Mouse (Mus musculus): ENCODE measurements at regions not wholly inside any gene's neighbourhood (a gene's known extent, or its start where the extent isn't known, plus 50 kb on each side); places are given as distances from the start of the nearest gene placed in this dataset.
A peak's percentile ranks its signal among the peaks of the same experiment; 100 is the strongest.

- WGBS: 83% methylated on average over 4 of the region's 4 CpGs
These were observed 314.4 kb upstream of the Sall1 start for GRCm38 (mm10) chr8:89358411-89358810.

GRCm38 (mm10) chr8:89345547-89345946 lies 301.6 kb upstream of the Sall1 start:
- 87% methylated on average over 3 of the region's 3 CpGs for WGBS
- Histone ChIP-seq H3K4me2 (ENCODE audit: low read depth, low read length, severe bottlenecking) (no peak overlapping the region), H3K27me3 (ENCODE audit: control insufficient read depth, insufficient read depth, low read length) (no peaks in the 10 kb centered on the region), H3K4me3 (ENCODE audit: low read depth, low read length) (no peak overlapping the region), H3K9ac (ENCODE audit: low read length) (no peak overlapping the region), H3K36me3 (ENCODE audit: control insufficient read depth, insufficient read depth, low read length) (no peaks in the 10 kb centered on the region), H3K4me1 (replicated peaks; ENCODE audit: control insufficient read depth, insufficient read depth, low read length) (no peaks in the 10 kb centered on the region), H3K27ac (ENCODE audit: low read depth, low read length) (no peak overlapping the region), H3K9me3 (ENCODE audit: control insufficient read depth, low read length) (no peaks in the 10 kb centered on the region; the same call in 1 of the 2 replicates)
- ATAC-seq (replicated peaks; ENCODE audit: low FRiP score) (no peak), DNase-seq (ENCODE audit: low spot score) (no peak)

More at GRCm38 (mm10) chr8:89358411-89358810, 314.4 kb upstream of the Sall1 start:
- Histone ChIP-seq H3K27me3 (ENCODE audit: control insufficient read depth, insufficient read depth, low read length) (no peaks in the 10 kb centered on the region), H3K9me3 (ENCODE audit: control insufficient read depth, low read length) (no peaks in the 10 kb centered on the region), H3K9ac (ENCODE audit: low read length) (no peak overlapping the region), H3K27ac (ENCODE audit: low read depth, low read length) (no peak overlapping the region), H3K36me3 (ENCODE audit: control insufficient read depth, insufficient read depth, low read length) (no peaks in the 10 kb centered on the region), H3K4me2 (ENCODE audit: low read depth, low read length, severe bottlenecking) (no peak overlapping the region), H3K4me1 (replicated peaks; ENCODE audit: control insufficient read depth, insufficient read depth, low read length) (no peaks in the 10 kb centered on the region), H3K4me3 (ENCODE audit: low read depth, low read length) (no peak overlapping the region)
- DNase-seq (ENCODE audit: low spot score): no peak
- no peak for ATAC-seq (replicated peaks; ENCODE audit: low FRiP score)

- Histone ChIP-seq H3K4me3 (ENCODE audit: low read depth, low read length) (no peak overlapping the region), H3K4me1 (replicated peaks; ENCODE audit: control insufficient read depth, insufficient read depth, low read length) (no peaks in the 10 kb centered on the region), H3K9me3 (ENCODE audit: control insufficient read depth, low read length) (no peaks in the 10 kb centered on the region; the same call in 1 of the 2 replicates), H3K27me3 (ENCODE audit: control insufficient read depth, insufficient read depth, low read length) (no peaks in the 10 kb centered on the region), H3K4me2 (ENCODE audit: low read depth, low read length, severe bottlenecking) (no peak overlapping the region), H3K36me3 (ENCODE audit: control insufficient read depth, insufficient read depth, low read length) (no peaks in the 10 kb centered on the region), H3K9ac (ENCODE audit: low read length) (no peak overlapping the region), H3K27ac (ENCODE audit: low read depth, low read length) (no peak overlapping the region)
- WGBS: 92% methylated on average over 5 of the region's 5 CpGs
- no peak for DNase-seq (ENCODE audit: low spot score)
- no peak for ATAC-seq (replicated peaks; ENCODE audit: low FRiP score)
These were observed 297.7 kb upstream of the Sall1 start for GRCm38 (mm10) chr8:89341686-89342085.

GRCm38 (mm10) chr8:89335416-89335815 lies 291.5 kb upstream of the Sall1 start:
- no peak for ATAC-seq (replicated peaks; ENCODE audit: low FRiP score)
- H3K4me2 ChIP-seq (ENCODE audit: low read depth, low read length, severe bottlenecking): no peak overlapping the region

GRCm38 (mm10) chr8:89325751-89326351 lies 281.9 kb upstream of the Sall1 start:
- Histone ChIP-seq H3K36me3 (ENCODE audit: control insufficient read depth, insufficient read depth, low read length) (no peaks in the 10 kb centered on the region), H3K27me3 (ENCODE audit: control insufficient read depth, insufficient read depth, low read length) (no peaks in the 10 kb centered on the region), H3K9ac (ENCODE audit: low read length) (no peak overlapping the region), H3K4me1 (replicated peaks; ENCODE audit: control insufficient read depth, insufficient read depth, low read length) (peaks cover 15% of the 10 kb centered on the region), H3K4me2 (ENCODE audit: low read depth, low read length, severe bottlenecking) (no peak overlapping the region), H3K27ac (ENCODE audit: low read depth, low read length) (peak overlapping the region; percentile 82), H3K4me3 (ENCODE audit: low read depth, low read length) (no peak overlapping the region), H3K9me3 (ENCODE audit: control insufficient read depth, low read length) (no peaks in the 10 kb centered on the region)
- ATAC-seq (replicated peaks; ENCODE audit: low FRiP score) (peak; percentile 47), DNase-seq (ENCODE audit: low spot score) (no peak)
- WGBS: 27% methylated on average over 2 of the region's 2 CpGs

More at GRCm38 (mm10) chr8:89335416-89335815, 291.5 kb upstream of the Sall1 start:
- H3K4me1 ChIP-seq (replicated peaks; ENCODE audit: control insufficient read depth, insufficient read depth, low read length): no peaks in the 10 kb centered on the region
- DNase-seq (ENCODE audit: low spot score): no peak
- H3K27me3 ChIP-seq (ENCODE audit: control insufficient read depth, insufficient read depth, low read length): no peaks in the 10 kb centered on the region
- no peak overlapping the region for H3K9ac ChIP-seq (ENCODE audit: low read length)
- no peaks in the 10 kb centered on the region for H3K9me3 ChIP-seq (ENCODE audit: control insufficient read depth, low read length)
- no peaks in the 10 kb centered on the region for H3K36me3 ChIP-seq (ENCODE audit: control insufficient read depth, insufficient read depth, low read length)
- 81% methylated on average over 2 of the region's 2 CpGs for WGBS
- H3K4me3 ChIP-seq (ENCODE audit: low read depth, low read length): no peak overlapping the region
- H3K27ac ChIP-seq (ENCODE audit: low read depth, low read length): no peak overlapping the region

- no peak overlapping the region; the same call in 1 of the 2 replicates for H3K4me2 ChIP-seq (ENCODE audit: low read depth, low read length, severe bottlenecking)
- H3K4me1 ChIP-seq (replicated peaks; ENCODE audit: control insufficient read depth, insufficient read depth, low read length): peaks cover 14% of the 10 kb centered on the region
- DNase-seq (ENCODE audit: low spot score) (peak; percentile 67), ATAC-seq (replicated peaks; ENCODE audit: low FRiP score) (peak; percentile 42)
- WGBS: 37% methylated on average over 5 of the region's 5 CpGs
- no peaks in the 10 kb centered on the region for H3K9me3 ChIP-seq (ENCODE audit: control insufficient read depth, low read length)
- H3K9ac ChIP-seq (ENCODE audit: low read length): no peak overlapping the region
- no peak overlapping the region for H3K4me3 ChIP-seq (ENCODE audit: low read depth, low read length)
- peak overlapping the region; percentile 82 for H3K27ac ChIP-seq (ENCODE audit: low read depth, low read length)
- H3K27me3 ChIP-seq (ENCODE audit: control insufficient read depth, insufficient read depth, low read length): no peaks in the 10 kb centered on the region
- no peaks in the 10 kb centered on the region for H3K36me3 ChIP-seq (ENCODE audit: control insufficient read depth, insufficient read depth, low read length)
These were observed 281.3 kb upstream of the Sall1 start for GRCm38 (mm10) chr8:89325248-89325645.

GRCm38 (mm10) chr8:89324462-89325247 lies 280.7 kb upstream of the Sall1 start:
- Histone ChIP-seq H3K27ac (ENCODE audit: low read depth, low read length) (peak overlapping the region; percentile 82), H3K9ac (ENCODE audit: low read length) (no peak overlapping the region), H3K27me3 (ENCODE audit: control insufficient read depth, insufficient read depth, low read length) (no peaks in the 10 kb centered on the region), H3K4me1 (replicated peaks; ENCODE audit: control insufficient read depth, insufficient read depth, low read length) (peaks cover 10% of the 10 kb centered on the region), H3K36me3 (ENCODE audit: control insufficient read depth, insufficient read depth, low read length) (no peaks in the 10 kb centered on the region), H3K4me3 (ENCODE audit: low read depth, low read length) (no peak overlapping the region), H3K4me2 (ENCODE audit: low read depth, low read length, severe bottlenecking) (no peak overlapping the region; the same call in 1 of the 2 replicates), H3K9me3 (ENCODE audit: control insufficient read depth, low read length) (no peaks in the 10 kb centered on the region)
- WGBS: 33% methylated on average over 12 of the region's 12 CpGs
- peak; percentile 81 for ATAC-seq (replicated peaks; ENCODE audit: low FRiP score)
- no peak for DNase-seq (ENCODE audit: low spot score)

GRCm38 (mm10) chr8:89317514-89318289 lies 273.7 kb upstream of the Sall1 start:
- peak; percentile 50 for DNase-seq (ENCODE audit: low spot score)
- Histone ChIP-seq H3K4me1 (replicated peaks; ENCODE audit: control insufficient read depth, insufficient read depth, low read length) (peaks cover 13% of the 10 kb centered on the region), H3K9ac (ENCODE audit: low read length) (0 out of 2 replicates have a peak overlapping the region, but pooled peaks have one; percentile 4), H3K27ac (ENCODE audit: low read depth, low read length) (no peak overlapping the region), H3K27me3 (ENCODE audit: control insufficient read depth, insufficient read depth, low read length) (no peaks in the 10 kb centered on the region), H3K4me3 (ENCODE audit: low read depth, low read length) (no peak overlapping the region), H3K9me3 (ENCODE audit: control insufficient read depth, low read length) (no peaks in the 10 kb centered on the region), H3K36me3 (ENCODE audit: control insufficient read depth, insufficient read depth, low read length) (no peaks in the 10 kb centered on the region), H3K4me2 (ENCODE audit: low read depth, low read length, severe bottlenecking) (no peak overlapping the region)
- ATAC-seq (replicated peaks; ENCODE audit: low FRiP score): no peak
- WGBS: 36% methylated on average over 18 of the region's 18 CpGs
